Mouse (Mus musculus) frontal cortex, postnatal 36 days (tissue): ENCODE data around the gene Notch3.

ENCODE experiments used
- DNase-seq, 2 experiments: peaks; one replicate each; pipeline ENCODE4 v3.0.0; 2022; ENCODE audit warnings: low spot score in 2 of 2

Notch3 gene

DNA sequence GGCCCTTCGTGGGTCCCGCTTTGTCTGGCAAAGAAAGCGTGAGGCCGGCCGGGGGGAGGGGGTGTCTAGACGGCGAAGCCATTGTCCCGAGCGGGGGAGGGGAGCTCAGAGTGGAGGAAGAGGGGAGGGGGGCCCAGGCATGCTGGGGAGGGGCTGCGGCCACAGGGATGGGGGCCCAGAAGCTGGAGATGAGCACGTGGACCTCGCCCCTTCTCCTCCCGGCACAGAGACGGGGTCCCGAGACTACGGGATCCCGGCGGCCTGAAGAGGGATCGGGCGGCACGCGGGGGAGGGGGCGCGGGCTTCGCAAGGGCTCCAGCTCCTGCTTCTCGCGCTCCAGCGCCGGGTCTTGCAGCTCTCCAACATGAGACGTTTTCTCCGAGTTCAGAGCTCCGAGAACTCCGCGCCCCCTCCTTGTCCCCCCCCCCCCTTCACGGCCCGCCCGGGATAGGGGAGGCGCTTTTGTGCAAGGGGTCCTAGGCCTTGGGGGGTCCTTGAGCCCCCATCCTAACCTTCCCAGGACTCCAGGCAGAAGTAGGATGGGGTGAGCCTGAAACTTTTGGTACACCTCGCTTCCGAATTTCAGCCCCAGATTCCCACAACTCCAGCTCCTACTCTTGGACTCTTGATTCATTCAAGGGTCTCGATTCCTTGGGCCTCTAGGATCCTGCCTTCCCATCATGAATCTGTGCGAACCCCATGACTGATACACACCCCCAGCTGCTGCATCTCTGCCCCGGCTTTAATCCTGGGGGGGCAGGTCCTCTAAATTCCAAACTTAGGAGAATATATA, 653 bp downstream of the Notch3 start:
- DNase-seq = no peak

DNA sequence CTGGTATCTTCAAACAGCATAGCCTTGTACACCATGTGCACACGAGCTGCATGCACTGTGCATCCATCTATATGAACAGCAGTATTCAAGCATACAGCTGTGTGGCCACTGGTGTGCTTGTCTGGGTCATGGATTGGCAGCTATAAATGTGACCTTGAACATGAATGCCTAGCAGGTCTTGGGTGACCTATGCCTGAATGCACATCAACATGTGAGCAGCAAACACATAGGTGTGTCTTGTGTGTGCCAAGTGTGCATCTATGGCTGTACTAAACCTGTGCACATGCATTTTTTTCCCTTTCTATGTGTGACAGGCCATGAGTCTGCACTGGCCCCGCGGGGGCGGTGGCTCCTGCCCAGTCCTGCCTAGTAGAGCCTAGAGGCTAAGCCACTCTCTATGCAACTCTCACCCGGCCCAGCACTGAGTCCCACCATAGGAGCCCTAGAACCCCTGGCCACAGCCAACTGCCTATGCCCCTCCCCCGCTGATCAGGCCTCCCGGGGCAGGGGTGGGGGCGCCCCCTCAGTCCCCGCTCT, 1.3 kb downstream of the Notch3 start:
- no peak for DNase-seq

DNA sequence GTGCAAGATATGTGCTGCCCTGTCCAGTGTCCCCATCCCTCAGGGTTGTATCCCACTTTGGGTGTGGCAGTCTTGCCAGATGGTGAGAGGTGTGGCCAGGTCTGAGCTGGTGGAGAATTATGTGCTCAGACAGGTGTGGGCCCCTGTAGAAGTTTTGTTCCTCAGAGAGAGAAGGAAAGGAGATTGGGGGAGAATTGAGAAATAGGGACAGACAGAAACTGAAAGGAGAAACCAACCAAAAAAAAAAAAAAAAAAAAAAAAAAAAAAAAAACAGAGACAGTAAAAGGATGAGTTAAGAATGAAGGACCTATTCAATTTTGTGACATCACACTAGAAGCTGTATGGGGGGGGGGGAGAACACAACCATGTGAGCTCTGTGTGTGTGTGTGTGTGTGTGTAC, 1.9 kb downstream of the Notch3 start:
- no peak for DNase-seq

DNA sequence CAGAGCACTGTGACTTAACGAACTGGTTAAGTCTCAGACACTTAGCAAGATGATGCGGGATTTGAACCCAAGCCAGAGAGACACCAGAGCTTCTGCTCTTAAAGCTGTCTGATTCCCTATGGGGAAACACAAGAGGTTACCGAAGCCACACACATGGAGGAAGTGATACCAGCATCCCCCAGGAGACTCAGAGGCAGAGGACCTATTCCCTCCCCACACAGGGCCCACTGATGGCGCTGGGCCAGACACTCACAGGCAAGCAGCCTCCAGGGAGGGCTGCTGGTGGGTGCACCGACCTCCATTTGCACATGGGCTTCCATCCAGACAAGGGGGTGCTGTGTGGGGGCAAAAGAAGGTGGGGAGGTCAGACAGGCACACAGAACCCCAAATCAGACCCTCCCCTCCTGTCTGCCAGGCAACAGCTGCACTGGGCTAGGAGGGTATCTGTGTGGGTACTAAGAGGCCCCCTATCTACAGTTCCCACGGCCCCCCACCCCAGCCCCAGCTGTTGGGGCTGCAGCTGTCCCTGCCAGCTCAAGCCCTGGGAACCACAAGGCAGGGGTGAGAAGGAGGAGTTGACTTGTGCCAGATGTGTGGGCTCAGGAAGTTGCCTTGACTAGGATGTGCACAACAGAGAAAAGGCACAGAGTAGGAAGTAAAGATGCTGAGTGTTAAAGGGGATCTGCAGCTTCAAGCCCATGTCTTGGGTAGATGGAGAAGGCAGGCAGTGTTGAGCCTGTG, 2.6 kb downstream of the Notch3 start:
- DNase-seq = no peak

DNA sequence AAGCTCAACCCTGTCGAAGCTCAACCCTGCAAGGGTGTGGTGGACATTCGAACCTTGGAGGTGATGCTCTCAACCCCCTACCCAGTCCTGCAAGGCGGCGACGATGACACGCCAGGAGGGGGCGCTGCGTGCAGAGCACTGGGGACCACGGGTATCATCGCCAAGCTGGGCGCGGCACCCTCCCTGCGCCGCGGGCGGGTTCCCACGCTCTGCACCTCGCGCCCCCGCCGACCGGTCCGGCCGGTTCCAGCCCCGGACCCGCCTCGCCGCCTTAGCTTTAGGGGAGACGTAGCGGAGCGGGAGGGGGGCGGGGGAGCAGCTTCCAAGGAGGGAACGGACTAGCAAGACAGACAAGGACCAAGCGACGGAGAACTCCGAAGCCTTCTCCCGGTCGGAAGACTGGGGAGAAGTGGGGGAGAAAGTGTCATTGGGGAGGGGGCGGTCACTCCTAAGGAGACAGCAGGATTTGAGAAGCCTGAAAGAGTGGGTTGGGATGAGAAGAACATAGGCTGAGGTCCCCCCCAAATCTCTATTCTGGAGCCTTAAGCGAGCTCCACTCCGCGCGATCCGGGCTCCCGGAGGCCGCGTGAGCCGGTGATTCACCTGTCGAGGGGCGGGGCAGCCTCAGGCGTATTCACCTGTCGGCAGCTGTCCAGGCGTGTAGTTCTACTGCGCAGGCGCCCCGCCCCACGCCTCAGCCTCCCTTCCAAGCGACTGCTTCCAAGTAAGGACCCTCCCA, 4.4 kb downstream of the Notch3 start:
- peak; percentile 53 to 64 for DNase-seq

DNA sequence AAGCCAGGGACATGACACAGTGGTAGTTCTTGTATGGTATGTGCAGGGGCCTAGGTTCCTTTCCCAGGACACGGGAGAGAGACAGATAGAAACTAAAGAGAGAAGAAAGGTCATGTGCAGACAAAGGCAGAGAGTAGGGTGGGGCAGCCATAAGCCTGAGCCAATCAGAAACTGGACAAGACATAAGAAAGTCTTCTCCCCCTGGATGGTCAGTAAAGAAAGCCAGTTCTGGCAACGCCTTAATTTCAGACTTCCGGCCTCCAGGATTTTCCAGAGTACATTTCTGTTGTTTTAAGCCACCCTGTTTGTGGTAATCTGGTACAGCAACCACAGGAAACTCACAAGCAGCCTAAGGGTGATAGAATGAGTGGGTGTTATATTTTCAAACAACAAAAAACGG, 5.8 kb downstream of the Notch3 start:
- DNase-seq = no peak

GRCm38 (mm10) chr17:32158841-32159240, 7.8 kb downstream of the Notch3 start:
- DNase-seq = no peak

GRCm38 (mm10) chr17:32146718-32147117, 19.9 kb downstream of the Notch3 start:
- DNase-seq = peak in 1 of 2 experiments; percentile 40

- DNase-seq = peak; percentile 77 to 89
Measured at GRCm38 (mm10) chr17:32142907-32143854, 23.5 kb downstream of the Notch3 start.

DNA sequence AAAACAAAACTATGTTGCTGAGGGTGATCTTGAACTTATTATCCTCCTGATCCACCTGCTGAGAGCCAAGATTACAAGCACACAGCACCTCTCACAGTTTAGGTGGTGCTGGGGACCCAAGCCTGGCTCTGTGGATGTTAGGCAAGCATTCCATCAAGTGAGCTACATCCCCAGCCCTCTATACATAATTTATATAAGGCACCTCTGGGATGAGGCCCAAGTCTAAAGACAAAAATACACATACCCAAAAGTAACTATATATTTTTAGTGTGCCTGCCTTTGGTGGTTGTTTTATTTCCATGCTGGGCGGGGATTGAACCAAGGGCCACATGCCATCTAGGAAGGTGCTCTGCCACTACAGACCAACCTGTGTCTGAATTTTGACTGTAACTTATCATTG, 24.4 kb downstream of the Notch3 start:
- DNase-seq = peak in 1 of 2 experiments; percentile 45

- no peak for DNase-seq
Measured at GRCm38 (mm10) chr17:32133375-32133774, 33.3 kb downstream of the Notch3 start.

DNA sequence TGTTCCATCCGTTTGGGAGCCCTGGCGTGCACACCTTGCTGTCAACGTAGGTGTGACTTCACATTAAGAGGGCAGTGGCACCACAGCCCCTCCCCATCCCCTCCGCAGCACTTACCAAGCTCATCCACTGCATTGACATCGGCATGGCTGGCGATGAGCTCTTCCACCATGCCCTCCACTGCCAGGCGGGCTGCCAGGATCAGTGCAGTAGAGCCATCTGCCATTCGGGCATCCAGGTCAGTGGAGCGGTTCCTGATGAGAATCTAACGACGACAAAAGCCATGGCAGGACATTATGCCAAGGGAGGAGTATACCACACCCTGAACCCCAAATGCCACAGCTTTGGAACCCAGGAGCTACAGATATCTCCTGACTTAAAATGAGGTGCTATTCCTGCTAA, 34.6 kb downstream of the Notch3 start:
- no peak for DNase-seq

- DNase-seq = no peak
Measured at GRCm38 (mm10) chr17:32130506-32130905, 36.1 kb downstream of the Notch3 start.

DNA sequence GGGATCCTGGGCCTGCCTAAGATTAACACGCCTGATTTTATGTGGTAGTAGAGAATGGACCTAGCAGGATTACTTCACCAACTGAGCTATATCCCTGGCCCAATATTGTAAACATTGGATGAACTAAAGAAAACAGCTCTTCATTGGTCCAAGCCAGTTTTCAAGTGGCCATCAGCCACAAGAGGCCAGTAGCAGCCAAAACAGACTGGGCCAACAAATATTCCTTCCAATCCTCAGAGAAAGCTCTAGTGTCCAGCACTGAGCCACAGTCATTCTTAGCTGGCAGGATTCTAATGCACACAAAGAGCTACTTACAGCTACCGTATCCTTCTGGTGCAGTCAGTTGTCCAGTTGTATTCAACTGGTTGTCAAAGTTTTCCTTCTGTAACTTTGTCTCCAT, 39.5 kb downstream of the Notch3 start:
- no peak for DNase-seq

DNA sequence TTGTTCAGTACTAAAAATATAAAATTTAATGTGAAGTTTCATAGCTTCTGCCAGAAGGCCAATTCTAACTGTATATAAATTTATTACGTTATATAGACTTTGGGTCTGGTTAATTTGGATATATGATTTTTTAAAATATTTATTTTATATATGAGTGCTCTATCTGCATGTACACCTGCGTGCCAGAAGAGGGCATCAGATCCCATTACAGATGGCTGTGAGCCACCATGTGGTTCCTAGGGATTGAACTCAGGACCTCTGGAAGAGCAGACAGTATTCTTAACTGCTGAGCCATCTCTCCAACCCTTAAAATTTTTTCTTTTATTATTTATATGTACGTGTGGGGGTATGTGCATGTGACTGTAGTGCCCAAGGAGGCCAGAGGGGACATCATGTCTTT, 41.2 kb downstream of the Notch3 start:
- no peak for DNase-seq

- DNase-seq = no peak
Measured at GRCm38 (mm10) chr17:32123545-32123944, 43.1 kb downstream of the Notch3 start.

- DNase-seq = no peak
Measured at GRCm38 (mm10) chr17:32122587-32122970, 44.1 kb downstream of the Notch3 start.

- no peak for DNase-seq
Measured at GRCm38 (mm10) chr17:32121833-32122586, 44.6 kb downstream of the Notch3 start.

GRCm38 (mm10) chr17:32120771-32121532, 45.7 kb downstream of the Notch3 start:
- no peak for DNase-seq

DNA sequence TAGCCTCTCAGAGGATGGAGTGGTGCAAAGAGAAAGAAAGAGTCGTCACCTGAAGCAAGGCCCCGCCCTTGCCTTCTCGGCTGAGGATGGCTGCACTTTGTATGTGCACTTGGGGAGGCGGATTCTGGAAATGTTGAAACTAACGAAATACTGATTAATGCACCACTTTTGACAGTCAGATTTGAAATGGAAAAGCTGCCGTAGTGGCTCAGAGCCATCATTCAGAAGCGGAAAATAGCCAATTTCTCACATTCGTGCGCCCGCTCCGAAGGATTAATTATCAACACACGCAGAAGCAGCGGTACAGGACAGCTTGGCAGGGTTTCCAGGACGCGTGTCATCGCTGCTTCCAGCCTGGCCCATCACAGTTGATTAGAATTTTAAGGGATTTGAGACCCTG, 47.5 kb downstream of the Notch3 start:
- no peak for DNase-seq
